9 mouse cellular contexts compared by ENCODE assay signal in the genomic region with DNA sequence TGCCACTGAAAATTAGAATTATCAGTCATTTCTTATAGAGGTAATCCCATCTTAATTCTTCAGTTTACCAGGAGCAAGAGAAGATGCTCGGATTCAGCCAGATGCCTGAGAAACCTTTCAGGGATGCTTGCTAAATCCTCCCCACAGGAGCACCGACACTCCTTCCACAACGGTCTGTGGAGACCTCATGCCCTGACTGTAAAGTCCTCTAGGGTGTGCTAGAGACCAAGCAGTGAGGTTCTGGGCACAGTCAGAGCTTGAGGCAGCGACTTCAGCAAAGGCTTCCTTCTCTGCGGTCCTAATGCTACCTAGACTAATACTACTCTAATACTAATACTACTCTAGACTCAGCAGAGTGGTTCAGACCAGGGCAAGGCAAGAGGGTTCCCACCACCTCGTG. TPM values are rescaled to one million over a fixed set of nuclear protein-coding genes. Genes with fewer than 3 reads are reported as not detected.
A peak's percentile ranks its signal among the peaks of the same experiment; 100 is the strongest.
DNase-seq lines count a peak whose midpoint lies in the region; ATAC-seq and TF ChIP-seq lines count a peak whose summit lies in the region.
"Had no signal": no experiment of that assay in that cellular context is flagged by ENCODE, and none has a peak within 500 bp of the region (broad histone marks: within the 10 kb centered on the region; RNA-seq: fewer than 3 reads in every experiment).

No protein-coding gene starts in this region.

- intact Hi-C loops in left cerebral cortex, postnatal 14 days (cut with DNase I), result loop anchor here (5.0 to 10.0 kb wide), 3 partner anchors 55 to 413 kb away; a partner anchor contains a TSS

- H3K4me3 ChIP-seq in testis, adult 2 months (ENCODE audit: control insufficient read depth, low read depth, low read length), result no peak overlapping the region
- H3K4me3 ChIP-seq in neural tube, embryonic 12.5 days, result no peak overlapping the region
- H3K4me3 ChIP-seq: lung, embryonic 15.5 days had no signal

- no peak overlapping the region for H3K9ac ChIP-seq in neural tube, embryonic 12.5 days
- H3K9ac ChIP-seq: lung, embryonic 15.5 days had no signal

- H3K9me3 ChIP-seq in neural tube, embryonic 12.5 days, result no peaks in the 10 kb centered on the region
- H3K9me3 ChIP-seq: lung, embryonic 15.5 days had no signal

- peak; percentile 70; the same call in 1 of the 2 replicates for ATAC-seq in neural tube, embryonic 12.5 days (ENCODE audit: low FRiP score, low read depth)
- ATAC-seq in erythroblast, adult 5-6 weeks (replicated peaks; ENCODE audit: low FRiP score, poor library complexity, severe bottlenecking), result no peak; the same call in 1 of the 2 replicates

- H3K4me1 ChIP-seq in testis, adult 2 months (ENCODE audit: control insufficient read depth, insufficient read depth, low read length), result no peaks in the 10 kb centered on the region; the same call in 1 of the 2 replicates
- no peaks in the 10 kb centered on the region for H3K4me1 ChIP-seq in neural tube, embryonic 12.5 days
- H3K4me1 ChIP-seq: lung, embryonic 15.5 days had no signal

- no peak overlapping the region for H3K27ac ChIP-seq in testis, adult 2 months (ENCODE audit: control insufficient read depth, insufficient read depth, low read depth, low read length)
- H3K27ac ChIP-seq in neural tube, embryonic 12.5 days, result no peak overlapping the region
- H3K27ac ChIP-seq: lung, embryonic 15.5 days had no signal

- no peaks in the 10 kb centered on the region for H3K27me3 ChIP-seq in testis, adult 2 months (ENCODE audit: control insufficient read depth, insufficient read depth, low read length)
- H3K27me3 ChIP-seq in neural tube, embryonic 12.5 days (replicated peaks), result no peaks in the 10 kb centered on the region
- H3K27me3 ChIP-seq: lung, embryonic 15.5 days had no signal

- WGBS in neural tube, embryonic 12.5 days, result 34% methylated on average over 6 of the region's 6 CpGs

- TF ChIP-seq CTCF in testis, adult 2 months (IDR thresholded peaks at IDR 0.05; ENCODE audit: control insufficient read depth, insufficient read depth, insufficient replicate concordance, low read depth, low read length), result peak; percentile 70; the same call in 1 of the 2 replicates

- no peak overlapping the region for H3K4me2 ChIP-seq in neural tube, embryonic 12.5 days (replicated peaks)
- H3K4me2 ChIP-seq: lung, embryonic 15.5 days had no signal

- no peak for TF ChIP-seq POLR2A in testis, adult 2 months (IDR thresholded peaks at IDR 0.05; ENCODE audit: control insufficient read depth, low read depth, low read length)

- H3K36me3 ChIP-seq in testis, adult 2 months (ENCODE audit: control insufficient read depth, insufficient read depth, low read length), result no peaks in the 10 kb centered on the region
- H3K36me3 ChIP-seq in neural tube, embryonic 12.5 days, result no peaks in the 10 kb centered on the region
- H3K36me3 ChIP-seq: lung, embryonic 15.5 days had no signal

- no peak for DNase-seq in testis, postnatal 14 days (ENCODE audit: low spot score)
- DNase-seq in cerebellum, adult 11 months, result peak; percentile 37
- peak; percentile 33 for DNase-seq in forelimb bud, embryonic 11.5 days (ENCODE audit: low read depth, low spot score)
- peak; percentile 42 for DNase-seq in kidney, adult 18-20 months
- peak; percentile 64 to 70 for DNase-seq in left cerebral cortex, postnatal 14 days (ENCODE audit: low spot score in 2 of 2)

RNA-seq across cellular contexts. Expression of a gene that starts 22.6 kb away (rescaled TPM):
- 43.4 and 56.2 TPM in 2 replicates for polyA plus RNA-seq in testis, adult 2 months (2012; rRNA removed)
- total RNA-seq in left cerebral cortex, postnatal 14 days (2021), result not detected
- not detected in 2 replicates for polyA plus RNA-seq in neural tube, embryonic 12.5 days (2016; fragmentation: Nextera tagmentation; extraction: Ambion mirVana)
- not detected in 2 replicates for total RNA-seq in erythroblast, adult 5-6 weeks (2015; ENCODE audit: low replicate concordance)
- not detected in 2 replicates for total RNA-seq in erythroblast, adult 5-6 weeks (2017; ENCODE audit: low replicate concordance)
- polyA plus RNA-seq: lung, embryonic 15.5 days had no signal

RNA-seq across cellular contexts. Expression of a gene that starts 33.7 kb away (rescaled TPM):
- 0.07 TPM in 1 of 2 replicates, not detected in the other for polyA plus RNA-seq in testis, adult 2 months (2012; rRNA removed)
- not detected for total RNA-seq in left cerebral cortex, postnatal 14 days (2021)
- polyA plus RNA-seq in neural tube, embryonic 12.5 days (2016; fragmentation: Nextera tagmentation; extraction: Ambion mirVana), result not detected in 2 replicates
- total RNA-seq in erythroblast, adult 5-6 weeks (2015; ENCODE audit: low replicate concordance), result not detected in 2 replicates
- total RNA-seq in erythroblast, adult 5-6 weeks (2017; ENCODE audit: low replicate concordance), result not detected in 2 replicates
- polyA plus RNA-seq: lung, embryonic 15.5 days had no signal

RNA-seq across cellular contexts. Expression of a gene that starts 45.6 kb away (rescaled TPM):
- not detected in 2 replicates for polyA plus RNA-seq in testis, adult 2 months (2012; rRNA removed)
- total RNA-seq in left cerebral cortex, postnatal 14 days (2021), result not detected
- not detected in 2 replicates for polyA plus RNA-seq in neural tube, embryonic 12.5 days (2016; fragmentation: Nextera tagmentation; extraction: Ambion mirVana)
- not detected in 2 replicates for total RNA-seq in erythroblast, adult 5-6 weeks (2015; ENCODE audit: low replicate concordance)
- total RNA-seq in erythroblast, adult 5-6 weeks (2017; ENCODE audit: low replicate concordance), result not detected in 2 replicates
- polyA plus RNA-seq: lung, embryonic 15.5 days had no signal

RNA-seq across cellular contexts. Expression of a gene that starts 54.0 kb away (rescaled TPM):
- polyA plus RNA-seq in testis, adult 2 months (2012; rRNA removed), result not detected in 2 replicates
- total RNA-seq in left cerebral cortex, postnatal 14 days (2021), result not detected
- not detected in 2 replicates for polyA plus RNA-seq in neural tube, embryonic 12.5 days (2016; fragmentation: Nextera tagmentation; extraction: Ambion mirVana)
- total RNA-seq in erythroblast, adult 5-6 weeks (2015; ENCODE audit: low replicate concordance), result not detected in 2 replicates
- total RNA-seq in erythroblast, adult 5-6 weeks (2017; ENCODE audit: low replicate concordance), result not detected in 2 replicates
- polyA plus RNA-seq: lung, embryonic 15.5 days had no signal

RNA-seq across cellular contexts. Expression of a gene that starts 59.7 kb away (rescaled TPM):
- 2.1 TPM in 1 of 2 replicates, not detected in the other for polyA plus RNA-seq in testis, adult 2 months (2012; rRNA removed)
- not detected for total RNA-seq in left cerebral cortex, postnatal 14 days (2021)
- polyA plus RNA-seq in neural tube, embryonic 12.5 days (2016; fragmentation: Nextera tagmentation; extraction: Ambion mirVana), result not detected in 2 replicates
- total RNA-seq in erythroblast, adult 5-6 weeks (2015; ENCODE audit: low replicate concordance), result not detected in 2 replicates
- not detected in 2 replicates for total RNA-seq in erythroblast, adult 5-6 weeks (2017; ENCODE audit: low replicate concordance)
- polyA plus RNA-seq: lung, embryonic 15.5 days had no signal
